Mouse (Mus musculus) embryonic facial prominence, embryonic 12.5 days (tissue): ENCODE measurements at regions not wholly inside any gene's neighbourhood (a gene's known extent, or its start where the extent isn't known, plus 50 kb on each side); places are given as distances from the start of the nearest gene placed in this dataset.

Source experiments
- ATAC-seq: fragments of 200-750 bp; cut with Nextera tagmentation; 2 replicates; pipeline ENCODE4 v1.8.0; 2017; ENCODE audit not compliant: insufficient number of reproducible peaks, insufficient read depth, low FRiP score, low TSS enrichment
- H3K27ac ChIP-seq: fragments of 300-500 bp; sonication (generic); 2 replicates; pipeline ENCODE4 v1.5.1; 2016; ENCODE audit warnings: mild to moderate bottlenecking
- H3K27me3 ChIP-seq: fragments of 300-500 bp; sonication (generic); 2 replicates; pipeline ENCODE4 v1.6.1; 2016; ENCODE audit warnings: mild to moderate bottlenecking, moderate library complexity
- H3K36me3 ChIP-seq: fragments of 300-500 bp; sonication (generic); 2 replicates; pipeline ENCODE4 v1.6.1; 2016; ENCODE audit warnings: mild to moderate bottlenecking
- H3K4me1 ChIP-seq: fragments of 300-500 bp; sonication (generic); 2 replicates; pipeline ENCODE4 v1.6.1; 2016
- H3K4me2 ChIP-seq: fragments of 300-500 bp; sonication (generic); replicated peaks from 2 replicates; pipeline ENCODE4 v1.6.1; 2016; ENCODE audit warnings: mild to moderate bottlenecking, moderate library complexity
- H3K4me3 ChIP-seq: fragments of 300-500 bp; sonication (generic); 2 replicates; pipeline ENCODE4 v1.5.1; 2016; ENCODE audit warnings: mild to moderate bottlenecking
- H3K9ac ChIP-seq: fragments of 300-500 bp; sonication (generic); 2 replicates; pipeline ENCODE4 v1.6.1; 2016; ENCODE audit warnings: mild to moderate bottlenecking, moderate library complexity
- H3K9me3 ChIP-seq: fragments of 300-500 bp; sonication (generic); 2 replicates; pipeline ENCODE4 v1.6.1; 2016; ENCODE audit warnings: mild to moderate bottlenecking, moderate library complexity
- WGBS: fragments of 180-500 bp; shearing (Covaris S2); methylation state at CpG from one replicate; pipeline ENCODE4 v1.1.7; 2016; 5-methylcytosine and 5-hydroxymethylcytosine counted together

GRCm38 (mm10) chr15:12066857-12067211 lies 50.8 kb upstream of the Zfr start:
- H3K4me2 ChIP-seq = no peak overlapping the region
- H3K4me3 ChIP-seq = no peak overlapping the region
- peaks cover 13% of the 10 kb centered on the region; the same call in 1 of the 2 replicates for H3K4me1 ChIP-seq
- H3K27me3 ChIP-seq = no peaks in the 10 kb centered on the region
- 77% methylated on average over 6 of the region's 6 CpGs for WGBS
- H3K9ac ChIP-seq = no peak overlapping the region
- peak overlapping the region; percentile 52; the same call in 1 of the 2 replicates for H3K27ac ChIP-seq
- H3K36me3 ChIP-seq = no peaks in the 10 kb centered on the region
- no peaks in the 10 kb centered on the region for H3K9me3 ChIP-seq
- no peak for ATAC-seq

- 63% methylated on average over 14 of the region's 14 CpGs for WGBS
- H3K4me1 ChIP-seq = peaks cover 13% of the 10 kb centered on the region; the same call in 1 of the 2 replicates
- no peak overlapping the region for H3K4me3 ChIP-seq
- no peak overlapping the region for H3K9ac ChIP-seq
- H3K4me2 ChIP-seq = no peak overlapping the region
- no peaks in the 10 kb centered on the region for H3K27me3 ChIP-seq
- ATAC-seq = no peak
- H3K27ac ChIP-seq = peak overlapping the region; percentile 52; the same call in 1 of the 2 replicates
- H3K36me3 ChIP-seq = no peaks in the 10 kb centered on the region
- no peaks in the 10 kb centered on the region for H3K9me3 ChIP-seq
Measured at GRCm38 (mm10) chr15:12066176-12066856, 51.3 kb upstream of the Zfr start.

- H3K27me3 ChIP-seq = no peaks in the 10 kb centered on the region
- H3K27ac ChIP-seq = no peak overlapping the region
- no peak overlapping the region for H3K9ac ChIP-seq
- H3K36me3 ChIP-seq = no peaks in the 10 kb centered on the region
- no peaks in the 10 kb centered on the region for H3K9me3 ChIP-seq
- WGBS = 72% methylated on average over 3 of the region's 3 CpGs
- H3K4me1 ChIP-seq = no peaks in the 10 kb centered on the region
- H3K4me3 ChIP-seq = no peak overlapping the region
- ATAC-seq = no peak
- no peak overlapping the region for H3K4me2 ChIP-seq
Measured at GRCm38 (mm10) chr15:12054870-12055269, 58.1 kb upstream of the Sub1 start.

- Histone ChIP-seq H3K4me2 (no peak overlapping the region), H3K9ac (no peak overlapping the region), H3K4me1 (no peaks in the 10 kb centered on the region), H3K27me3 (no peaks in the 10 kb centered on the region), H3K27ac (no peak overlapping the region), H3K4me3 (no peak overlapping the region), H3K36me3 (no peaks in the 10 kb centered on the region), H3K9me3 (no peaks in the 10 kb centered on the region)
- ATAC-seq = no peak
- WGBS = 82% methylated on average over 7 of the region's 7 CpGs
Measured at GRCm38 (mm10) chr15:12053610-12054009, 56.8 kb upstream of the Sub1 start.

- Histone ChIP-seq H3K27me3 (no peaks in the 10 kb centered on the region), H3K4me3 (no peak overlapping the region), H3K36me3 (no peaks in the 10 kb centered on the region), H3K4me1 (no peaks in the 10 kb centered on the region), H3K4me2 (no peak overlapping the region), H3K9ac (no peak overlapping the region), H3K9me3 (no peaks in the 10 kb centered on the region), H3K27ac (no peak overlapping the region)
- ATAC-seq = no peak
- WGBS = 92% methylated on average over 10 of the region's 10 CpGs
Measured at GRCm38 (mm10) chr15:12048965-12049364, 52.2 kb upstream of the Sub1 start.

- H3K4me2 ChIP-seq = no peak overlapping the region
- no peaks in the 10 kb centered on the region for H3K27me3 ChIP-seq
- no peaks in the 10 kb centered on the region for H3K4me1 ChIP-seq
- H3K9ac ChIP-seq = no peak overlapping the region
- H3K9me3 ChIP-seq = no peaks in the 10 kb centered on the region
- no peak for ATAC-seq
- WGBS = 90% methylated on average over 3 of the region's 3 CpGs
- H3K4me3 ChIP-seq = no peak overlapping the region
- H3K36me3 ChIP-seq = no peaks in the 10 kb centered on the region
- no peak overlapping the region for H3K27ac ChIP-seq
Measured at GRCm38 (mm10) chr15:12048214-12048507, 51.4 kb upstream of the Sub1 start.

- H3K4me2 ChIP-seq = no peak overlapping the region
- ATAC-seq = no peak
- H3K9me3 ChIP-seq = no peaks in the 10 kb centered on the region
- no peaks in the 10 kb centered on the region for H3K36me3 ChIP-seq
- no peak overlapping the region for H3K27ac ChIP-seq
- H3K9ac ChIP-seq = no peak overlapping the region
- H3K27me3 ChIP-seq = no peaks in the 10 kb centered on the region
- H3K4me1 ChIP-seq = no peaks in the 10 kb centered on the region
- WGBS = 89% methylated on average over 18 of the region's 18 CpGs
- no peak overlapping the region for H3K4me3 ChIP-seq
Measured at GRCm38 (mm10) chr15:12047349-12048213, 50.8 kb upstream of the Sub1 start.
